Mouse (Mus musculus) kidney, embryonic 16.5 days (tissue): ENCODE results near the gene Pif1. TPM values are rescaled to one million over a fixed set of nuclear protein-coding genes. Genes with fewer than 3 reads are reported as not detected.

Experiments
- ATAC-seq: fragments of 200-750 bp; cut with Nextera tagmentation; 2 replicates; pipeline ENCODE4 v1.8.0; 2017; ENCODE audit warnings: moderate TSS enrichment; ENCODE audit not compliant: low FRiP score, low TSS enrichment
- H3K27ac ChIP-seq: fragments of 300-500 bp; sonication (generic); 2 replicates; pipeline ENCODE4 v1.5.1; 2014; ENCODE audit warnings: low read length
- H3K27me3 ChIP-seq: fragments of 300-500 bp; sonication (generic); 2 replicates; pipeline ENCODE4 v1.6.1; 2014; ENCODE audit warnings: low read length, control low read depth, mixed read lengths; ENCODE audit not compliant: insufficient read depth
- H3K36me3 ChIP-seq: fragments of 300-500 bp; sonication (generic); 2 replicates; pipeline ENCODE4 v1.6.1; 2014; ENCODE audit warnings: low read length, control low read depth, mixed read lengths; ENCODE audit not compliant: insufficient read depth
- H3K4me1 ChIP-seq: fragments of 300-500 bp; sonication (generic); 2 replicates; pipeline ENCODE4 v1.6.1; 2014; ENCODE audit warnings: low read length, control low read depth, mixed read lengths; ENCODE audit not compliant: insufficient read depth
- H3K4me2 ChIP-seq: fragments of 300-500 bp; sonication (generic); replicated peaks from 2 replicates; pipeline ENCODE4 v1.6.1; 2014; ENCODE audit warnings: low read depth, low read length
- H3K4me3 ChIP-seq: fragments of 300-500 bp; sonication (generic); 2 replicates; pipeline ENCODE4 v1.5.1; 2014; ENCODE audit warnings: mild to moderate bottlenecking, low read length
- H3K9ac ChIP-seq: fragments of 300-500 bp; sonication (generic); replicated peaks from 2 replicates; pipeline ENCODE4 v1.6.1; 2014; ENCODE audit warnings: low read length
- H3K9me3 ChIP-seq: fragments of 300-500 bp; sonication (generic); 2 replicates; pipeline ENCODE4 v1.6.1; 2016; ENCODE audit warnings: low read length, control low read depth
- WGBS: fragments of 180-500 bp; shearing (Covaris S2); extraction: QIAGEN DNeasy Blood & Tissue Kit; methylation state at CpG from one replicate; pipeline ENCODE4 v1.1.7; 2014; 5-methylcytosine and 5-hydroxymethylcytosine counted together
- polyA plus RNA-seq: library from polyadenylated mRNA; unstranded; fragments of >200 nt; fragmentation: Nextera tagmentation; extraction: Ambion mirVana; gene quantifications from 2 replicates; pipeline ENCODE4 v1.2.1, GENCODE M21; 2015

The Pif1 gene
- polyA plus RNA-seq, 1 experiment from 2014 or later: 15.5 TPM

- ATAC-seq: no peak
- Histone ChIP-seq H3K27me3 (no peaks in the 10 kb centered on the region), H3K9me3 (no peaks in the 10 kb centered on the region), H3K4me1 (peaks cover 29% of the 10 kb centered on the region), H3K4me3 (no peak overlapping the region), H3K27ac (no peak overlapping the region), H3K36me3 (peaks cover 14% of the 10 kb centered on the region; the same call in 1 of the 2 replicates), H3K4me2 (no peak overlapping the region), H3K9ac (no peak overlapping the region)
- WGBS: 95% methylated on average over 5 of the region's 5 CpGs
These were observed 30.0 kb upstream of the Pif1 start for GRCm38 (mm10) chr9:65556979-65557378.

- Histone ChIP-seq H3K4me2 (no peak overlapping the region), H3K27me3 (no peaks in the 10 kb centered on the region), H3K4me3 (no peak overlapping the region), H3K27ac (no peak overlapping the region), H3K9ac (no peak overlapping the region), H3K9me3 (no peaks in the 10 kb centered on the region), H3K36me3 (peaks cover 24% of the 10 kb centered on the region), H3K4me1 (peaks cover 33% of the 10 kb centered on the region)
- WGBS: 88% methylated on average over 6 of the region's 6 CpGs
- no peak for ATAC-seq
These were observed 28.2 kb upstream of the Pif1 start for GRCm38 (mm10) chr9:65558806-65559205.

- H3K36me3 ChIP-seq: peaks cover 32% of the 10 kb centered on the region
- H3K4me2 ChIP-seq: no peak overlapping the region
- no peak overlapping the region for H3K4me3 ChIP-seq
- H3K27me3 ChIP-seq: no peaks in the 10 kb centered on the region
- ATAC-seq: no peak
- H3K4me1 ChIP-seq: peaks cover 14% of the 10 kb centered on the region
- 78% methylated on average over 4 of the region's 4 CpGs for WGBS
- no peak overlapping the region for H3K9ac ChIP-seq
- no peaks in the 10 kb centered on the region for H3K9me3 ChIP-seq
- H3K27ac ChIP-seq: no peak overlapping the region
These were observed 25.9 kb upstream of the Pif1 start for GRCm38 (mm10) chr9:65561016-65561415.

GRCm38 (mm10) chr9:65562081-65562506 is 24.9 kb upstream of the Pif1 start:
- Histone ChIP-seq H3K27ac (peak overlapping the region; percentile 40; the same call in 1 of the 2 replicates), H3K4me2 (no peak overlapping the region), H3K4me1 (peaks cover 14% of the 10 kb centered on the region), H3K9ac (no peak overlapping the region; the same call in 1 of the 2 replicates), H3K9me3 (no peaks in the 10 kb centered on the region), H3K36me3 (peaks cover 31% of the 10 kb centered on the region), H3K4me3 (no peak overlapping the region), H3K27me3 (no peaks in the 10 kb centered on the region)
- WGBS: 20% methylated on average over 4 of the region's 4 CpGs
- peak; percentile 58; the same call in 1 of the 2 replicates for ATAC-seq

GRCm38 (mm10) chr9:65563073-65563472 is 23.9 kb upstream of the Pif1 start:
- ATAC-seq: no peak

GRCm38 (mm10) chr9:65564698-65565097 is 22.3 kb upstream of the Pif1 start:
- Histone ChIP-seq H3K4me1 (peaks cover 14% of the 10 kb centered on the region), H3K36me3 (peaks cover 32% of the 10 kb centered on the region), H3K9ac (no peak overlapping the region), H3K4me2 (no peak overlapping the region), H3K9me3 (no peaks in the 10 kb centered on the region), H3K27me3 (no peaks in the 10 kb centered on the region), H3K27ac (no peak overlapping the region), H3K4me3 (no peak overlapping the region)
- no peak for ATAC-seq
- WGBS: 92% methylated on average over 2 of the region's 2 CpGs

More at GRCm38 (mm10) chr9:65563073-65563472, 23.9 kb upstream of the Pif1 start:
- Histone ChIP-seq H3K4me3 (no peak overlapping the region), H3K27ac (no peak overlapping the region), H3K4me1 (peaks cover 14% of the 10 kb centered on the region), H3K27me3 (no peaks in the 10 kb centered on the region), H3K4me2 (no peak overlapping the region), H3K9ac (no peak overlapping the region), H3K9me3 (no peaks in the 10 kb centered on the region), H3K36me3 (peaks cover 36% of the 10 kb centered on the region)
- 89% methylated on average over 5 of the region's 5 CpGs for WGBS

- no peaks in the 10 kb centered on the region for H3K4me1 ChIP-seq
- no peaks in the 10 kb centered on the region for H3K27me3 ChIP-seq
- no peak overlapping the region for H3K27ac ChIP-seq
- no peak overlapping the region for H3K9ac ChIP-seq
- H3K36me3 ChIP-seq: peaks cover 26% of the 10 kb centered on the region
- no peaks in the 10 kb centered on the region for H3K9me3 ChIP-seq
- WGBS: 89% methylated on average over 6 of the region's 6 CpGs
- H3K4me3 ChIP-seq: no peak overlapping the region
- ATAC-seq: no peak
- H3K4me2 ChIP-seq: no peak overlapping the region
These were observed 18.2 kb upstream of the Pif1 start for GRCm38 (mm10) chr9:65568787-65569186.

GRCm38 (mm10) chr9:65569491-65569971 is 17.4 kb upstream of the Pif1 start:
- peaks cover 26% of the 10 kb centered on the region for H3K36me3 ChIP-seq
- peak overlapping the region; percentile 19; the same call in 1 of the 2 replicates for H3K27ac ChIP-seq
- no peaks in the 10 kb centered on the region for H3K9me3 ChIP-seq
- 67% methylated on average over 6 of the region's 6 CpGs for WGBS
- no peak overlapping the region for H3K4me3 ChIP-seq
- no peak overlapping the region for H3K4me2 ChIP-seq
- no peak for ATAC-seq
- H3K9ac ChIP-seq: no peak overlapping the region
- no peaks in the 10 kb centered on the region for H3K27me3 ChIP-seq
- H3K4me1 ChIP-seq: no peaks in the 10 kb centered on the region

GRCm38 (mm10) chr9:65572837-65573236 is 14.1 kb upstream of the Pif1 start:
- H3K4me2 ChIP-seq: no peak overlapping the region
- H3K4me1 ChIP-seq: peaks cover 28% of the 10 kb centered on the region
- H3K9me3 ChIP-seq: no peaks in the 10 kb centered on the region
- no peak overlapping the region for H3K4me3 ChIP-seq
- H3K36me3 ChIP-seq: peaks cover 4% of the 10 kb centered on the region; the same call in 1 of the 2 replicates
- 90% methylated on average over 6 of the region's 6 CpGs for WGBS
- H3K27ac ChIP-seq: no peak overlapping the region
- H3K27me3 ChIP-seq: no peaks in the 10 kb centered on the region
- ATAC-seq: no peak
- no peak overlapping the region for H3K9ac ChIP-seq

GRCm38 (mm10) chr9:65574513-65575392 is 12.2 kb upstream of the Pif1 start:
- Histone ChIP-seq H3K27me3 (no peaks in the 10 kb centered on the region), H3K9ac (peak overlapping the region; percentile 9; the same call in 1 of the 2 replicates), H3K4me3 (no peak overlapping the region), H3K27ac (peak overlapping the region; percentile 60), H3K36me3 (peaks cover 4% of the 10 kb centered on the region; the same call in 1 of the 2 replicates), H3K4me2 (no peak overlapping the region), H3K9me3 (no peaks in the 10 kb centered on the region), H3K4me1 (peaks cover 42% of the 10 kb centered on the region)
- whole genome bisulfite sequencing: 78% methylated on average over 11 of the region's 11 CpGs
- ATAC-seq: peak; percentile 40
